ENCODE assay signal across 8 mouse cellular contexts in the genomic region with DNA sequence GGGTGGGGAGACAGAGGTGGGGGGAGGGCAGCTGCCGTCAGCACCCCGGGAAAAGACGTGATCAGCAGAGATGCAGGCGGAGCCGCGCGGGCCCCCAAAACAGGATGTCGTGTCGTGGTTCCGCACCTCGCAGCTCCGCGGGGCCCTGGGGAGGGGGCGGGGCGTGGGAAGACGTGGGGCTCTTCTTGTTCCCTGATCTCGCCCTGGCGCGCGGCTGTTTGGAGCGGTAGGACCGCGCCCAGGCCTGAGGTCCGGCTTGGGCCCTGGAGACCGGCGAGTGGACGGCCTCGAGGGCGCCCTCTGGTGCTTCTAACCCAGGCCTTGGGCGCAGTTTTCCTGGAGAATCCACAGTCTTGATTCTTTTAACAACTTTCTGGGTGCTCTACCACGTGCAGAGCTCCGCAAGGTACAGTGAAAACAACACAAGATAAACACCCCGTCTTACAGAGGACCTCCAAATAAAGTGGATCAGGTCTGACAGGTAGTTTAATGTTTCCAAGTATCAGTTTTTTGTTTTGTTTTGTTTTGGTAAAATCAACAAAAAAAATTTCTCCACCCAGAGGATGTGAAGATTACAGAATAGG. TPM values are rescaled to one million over a fixed set of nuclear protein-coding genes. Genes with fewer than 3 reads are reported as not detected.
DNase-seq lines count a peak whose midpoint lies in the region; ATAC-seq and TF ChIP-seq lines count a peak whose summit lies in the region.

No protein-coding gene starts in this region.

- H3K9ac ChIP-seq in embryonic facial prominence, embryonic 11.5 days (replicated peaks; ENCODE audit: low read length) = peak overlapping the region; percentile 80
- H3K9ac ChIP-seq in intestine, postnatal 0 days (ENCODE audit: low read depth, low read length) = peak overlapping the region; percentile 90

- TF ChIP-seq CTCF in intestine, postnatal 0 days (IDR thresholded peaks at IDR 0.05; ENCODE audit: low read depth) = peak; percentile 92
- TF ChIP-seq CTCF in small intestine, adult 2 months (IDR thresholded peaks at IDR 0.05; ENCODE audit: extremely low read depth, insufficient read length, insufficient replicate concordance, low read depth, low read length) = peak; percentile 77

- H3K4me3 ChIP-seq in embryonic facial prominence, embryonic 11.5 days (ENCODE audit: low read depth, low read length) = peak overlapping the region; percentile 81
- H3K4me3 ChIP-seq in intestine, postnatal 0 days (ENCODE audit: low read depth, low read length) = peak overlapping the region; percentile 82
- peak overlapping the region; percentile 81 for H3K4me3 ChIP-seq in small intestine, adult 2 months (ENCODE audit: low read depth, low read length)

- peak; percentile 71 for ATAC-seq in embryonic facial prominence, embryonic 11.5 days (replicated peaks; ENCODE audit: insufficient number of reproducible peaks, low FRiP score, low TSS enrichment, low read depth)
- ATAC-seq in granulocyte monocyte progenitor cell, adult 5-6 weeks (replicated peaks; ENCODE audit: poor library complexity, severe bottlenecking) = peak; percentile 52
- ATAC-seq in intestine, postnatal 0 days = peak; percentile 73
- ATAC-seq in megakaryocyte-erythroid progenitor cell, adult 5-6 weeks (replicated peaks; ENCODE audit: low FRiP score, low TSS enrichment, poor library complexity, severe bottlenecking) = peak; percentile 38

- no peaks in the 10 kb centered on the region for H3K27me3 ChIP-seq in embryonic facial prominence, embryonic 11.5 days (ENCODE audit: control insufficient read depth, insufficient read depth, low read length)
- no peaks in the 10 kb centered on the region for H3K27me3 ChIP-seq in intestine, postnatal 0 days (replicated peaks; ENCODE audit: control insufficient read depth, insufficient read depth, low read length)
- no peaks in the 10 kb centered on the region for H3K27me3 ChIP-seq in small intestine, adult 2 months (ENCODE audit: control insufficient read depth, insufficient read depth, low read length)

- no peaks in the 10 kb centered on the region for H3K9me3 ChIP-seq in embryonic facial prominence, embryonic 11.5 days (replicated peaks; ENCODE audit: control insufficient read depth, low read length)
- no peaks in the 10 kb centered on the region for H3K9me3 ChIP-seq in intestine, postnatal 0 days (ENCODE audit: control insufficient read depth)

- H3K36me3 ChIP-seq in embryonic facial prominence, embryonic 11.5 days (replicated peaks; ENCODE audit: control insufficient read depth, insufficient read depth, low read depth, low read length) = no peaks in the 10 kb centered on the region
- H3K36me3 ChIP-seq in intestine, postnatal 0 days (ENCODE audit: control insufficient read depth, insufficient read depth) = no peaks in the 10 kb centered on the region
- no peaks in the 10 kb centered on the region for H3K36me3 ChIP-seq in small intestine, adult 2 months (ENCODE audit: control insufficient read depth, insufficient read depth, low read length)

- peak overlapping the region; percentile 90 for H3K27ac ChIP-seq in embryonic facial prominence, embryonic 11.5 days (replicated peaks; ENCODE audit: low read depth, low read length)
- H3K27ac ChIP-seq in intestine, postnatal 0 days (ENCODE audit: low read depth, low read length) = peak overlapping the region; percentile 100
- H3K27ac ChIP-seq in small intestine, adult 2 months (ENCODE audit: insufficient read depth, low read depth, low read length) = peak overlapping the region; percentile 98

- TF ChIP-seq POLR2A in small intestine, adult 2 months (IDR thresholded peaks at IDR 0.05; ENCODE audit: low read depth, low read length) = no peak; the same call in 1 of the 2 replicates

- WGBS in embryonic facial prominence, embryonic 11.5 days = under 1% methylated on average over 33 of the region's 33 CpGs
- WGBS in intestine, postnatal 0 days = 0% methylated on average over 32 of the region's 33 CpGs
- under 1% methylated on average over 33 of the region's 33 CpGs for WGBS in small intestine, adult 2 months

- intact Hi-C loops in left cerebral cortex, postnatal 25 days (cut with DNase I) = loop anchor here (2.0 kb wide), 2 partner anchors 28 to 40 kb away; a partner anchor contains a TSS

- DNase-seq in 3T3-L1 (ENCODE audit: low read depth, low spot score) = peak; percentile 88
- peak; percentile 92 for DNase-seq in adrenal gland, postnatal 25 days
- peak; percentile 88 for DNase-seq in embryonic facial prominence, embryonic 11.5 days (ENCODE audit: low spot score)
- DNase-seq in left cerebral cortex, postnatal 25 days (ENCODE audit: low spot score in 2 of 2) = peak; percentile 90 to 92

- H3K4me2 ChIP-seq in embryonic facial prominence, embryonic 11.5 days (ENCODE audit: low read depth, low read length) = peak overlapping the region; percentile 78
- H3K4me2 ChIP-seq in intestine, postnatal 0 days (replicated peaks; ENCODE audit: low read depth) = peak overlapping the region; percentile 88

- peaks cover 2% of the 10 kb centered on the region for H3K4me1 ChIP-seq in embryonic facial prominence, embryonic 11.5 days (ENCODE audit: control insufficient read depth, insufficient read depth, low read length)
- H3K4me1 ChIP-seq in intestine, postnatal 0 days (replicated peaks; ENCODE audit: control insufficient read depth, insufficient read depth, low read length) = peaks cover 32% of the 10 kb centered on the region
- peaks cover 24% of the 10 kb centered on the region for H3K4me1 ChIP-seq in small intestine, adult 2 months (ENCODE audit: control insufficient read depth, insufficient read depth, insufficient read length, low read length)

RNA-seq across cellular contexts. Expression of a gene that starts 5.1 kb away (rescaled TPM):
- total RNA-seq in adrenal gland, postnatal 25 days (2021) = 58.9 and 59.7 TPM in 2 replicates
- polyA plus RNA-seq in embryonic facial prominence, embryonic 11.5 days (2014; fragmentation: Nextera tagmentation; extraction: Ambion mirVana) = 48.6 and 51.0 TPM in 2 replicates
- total RNA-seq in granulocyte monocyte progenitor cell, adult 5-6 weeks (2014; fragmentation: Nextera tagmentation) = 277 and 290 TPM in 2 replicates
- 52.9 and 57.3 TPM in 2 replicates for total RNA-seq in granulocyte monocyte progenitor cell, adult 5-6 weeks (2017)
- 74.2 and 78.1 TPM in 2 replicates for polyA plus RNA-seq in intestine, postnatal 0 days (2015; fragmentation: Nextera tagmentation; extraction: Ambion mirVana)
- 10 to 100 TPM; 22.7 to 23.5 TPM for total RNA-seq in left cerebral cortex, postnatal 25 days (2021)
- 145 and 157 TPM in 2 replicates for total RNA-seq in megakaryocyte-erythroid progenitor cell, adult 5-6 weeks (2014; fragmentation: Nextera tagmentation)
- total RNA-seq in megakaryocyte-erythroid progenitor cell, adult 5-6 weeks (2017) = 20.5 and 38.6 TPM in 2 replicates
- polyA plus RNA-seq in small intestine, adult 2 months (2012; rRNA removed) = 74.5 and 165 TPM in 2 replicates

RNA-seq across cellular contexts. Expression of a gene that starts 16.9 kb away (rescaled TPM):
- 52.4 and 65.8 TPM in 2 replicates for total RNA-seq in adrenal gland, postnatal 25 days (2021)
- polyA plus RNA-seq in embryonic facial prominence, embryonic 11.5 days (2014; fragmentation: Nextera tagmentation; extraction: Ambion mirVana) = 10.6 and 11.1 TPM in 2 replicates
- total RNA-seq in granulocyte monocyte progenitor cell, adult 5-6 weeks (2014; fragmentation: Nextera tagmentation) = 30.5 and 48.2 TPM in 2 replicates
- total RNA-seq in granulocyte monocyte progenitor cell, adult 5-6 weeks (2017) = 22.9 and 28.3 TPM in 2 replicates
- polyA plus RNA-seq in intestine, postnatal 0 days (2015; fragmentation: Nextera tagmentation; extraction: Ambion mirVana) = 13.0 and 13.8 TPM in 2 replicates
- 10 to 100 TPM; 80.6 to 87.9 TPM for total RNA-seq in left cerebral cortex, postnatal 25 days (2021)
- total RNA-seq in megakaryocyte-erythroid progenitor cell, adult 5-6 weeks (2014; fragmentation: Nextera tagmentation) = 23.4 and 37.7 TPM in 2 replicates
- total RNA-seq in megakaryocyte-erythroid progenitor cell, adult 5-6 weeks (2017) = 18.4 and 19.4 TPM in 2 replicates
- polyA plus RNA-seq in small intestine, adult 2 months (2012; rRNA removed) = 20.7 and 21.6 TPM in 2 replicates

RNA-seq across cellular contexts. Expression of a gene that starts 40.7 kb away (rescaled TPM):
- total RNA-seq in adrenal gland, postnatal 25 days (2021) = 82.3 and 110 TPM in 2 replicates
- polyA plus RNA-seq in embryonic facial prominence, embryonic 11.5 days (2014; fragmentation: Nextera tagmentation; extraction: Ambion mirVana) = 70.1 and 73.5 TPM in 2 replicates
- total RNA-seq in granulocyte monocyte progenitor cell, adult 5-6 weeks (2014; fragmentation: Nextera tagmentation) = 62.0 and 85.6 TPM in 2 replicates
- 47.1 and 48.4 TPM in 2 replicates for total RNA-seq in granulocyte monocyte progenitor cell, adult 5-6 weeks (2017)
- polyA plus RNA-seq in intestine, postnatal 0 days (2015; fragmentation: Nextera tagmentation; extraction: Ambion mirVana) = 34.9 and 35.0 TPM in 2 replicates
- 10 to 100 TPM; 23.3 to 28.8 TPM for total RNA-seq in left cerebral cortex, postnatal 25 days (2021)
- total RNA-seq in megakaryocyte-erythroid progenitor cell, adult 5-6 weeks (2014; fragmentation: Nextera tagmentation) = 40.0 and 41.2 TPM in 2 replicates
- 17.5 and 21.8 TPM in 2 replicates for total RNA-seq in megakaryocyte-erythroid progenitor cell, adult 5-6 weeks (2017)
- 49.6 and 58.0 TPM in 2 replicates for polyA plus RNA-seq in small intestine, adult 2 months (2012; rRNA removed)

RNA-seq across cellular contexts. Expression of a gene that starts 40.7 kb away (rescaled TPM):
- 60.8 and 61.0 TPM in 2 replicates for total RNA-seq in adrenal gland, postnatal 25 days (2021)
- polyA plus RNA-seq in embryonic facial prominence, embryonic 11.5 days (2014; fragmentation: Nextera tagmentation; extraction: Ambion mirVana) = 47.9 and 49.0 TPM in 2 replicates
- total RNA-seq in granulocyte monocyte progenitor cell, adult 5-6 weeks (2014; fragmentation: Nextera tagmentation) = 59.8 and 78.4 TPM in 2 replicates
- 42.2 and 45.3 TPM in 2 replicates for total RNA-seq in granulocyte monocyte progenitor cell, adult 5-6 weeks (2017)
- 13.3 and 14.8 TPM in 2 replicates for polyA plus RNA-seq in intestine, postnatal 0 days (2015; fragmentation: Nextera tagmentation; extraction: Ambion mirVana)
- 10 to 100 TPM; 39.7 to 43.5 TPM for total RNA-seq in left cerebral cortex, postnatal 25 days (2021)
- 71.1 and 73.6 TPM in 2 replicates for total RNA-seq in megakaryocyte-erythroid progenitor cell, adult 5-6 weeks (2014; fragmentation: Nextera tagmentation)
- total RNA-seq in megakaryocyte-erythroid progenitor cell, adult 5-6 weeks (2017) = 50.4 and 59.9 TPM in 2 replicates
- 5.2 and 12.2 TPM in 2 replicates for polyA plus RNA-seq in small intestine, adult 2 months (2012; rRNA removed)

Comparison
In these comparisons a context has a peak if more than half of its experiments do, and no peak if none do; other contexts are left out.
1. Peak in every context shown above with its lines: DNase-seq, ATAC-seq, H3K4me3 ChIP-seq and H3K27ac ChIP-seq.